Mouse (Mus musculus): ENCODE measurements around the gene Paqr9. TPM values are rescaled to one million over a fixed set of nuclear protein-coding genes. Genes with fewer than 3 reads are reported as not detected.
A peak's percentile ranks its signal among the peaks of the same experiment; 100 is the strongest.

Paqr9 gene
- polyA plus RNA-seq, 1 experiment from 2014 or later: 0.45 TPM

DNA sequence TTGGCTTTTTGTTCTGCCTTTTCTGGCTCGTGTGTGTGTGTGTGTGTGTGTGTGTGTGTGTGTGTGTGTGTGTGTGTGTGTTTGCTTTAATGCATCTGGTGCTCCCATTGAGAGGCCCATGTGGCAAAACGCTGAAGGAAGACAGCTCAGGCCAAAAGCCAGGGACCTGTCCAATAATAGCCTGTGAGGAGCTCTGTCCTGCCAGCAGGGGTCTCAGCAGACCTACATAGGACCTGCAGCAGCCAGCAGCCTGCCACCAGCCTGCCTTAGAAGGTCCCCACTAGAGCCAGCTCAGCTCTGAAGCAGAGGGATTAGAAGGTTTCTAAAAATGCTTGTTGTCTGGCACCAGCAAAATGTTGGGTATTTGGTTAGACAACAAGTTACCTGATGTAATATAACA lies 33.5 kb upstream of the Paqr9 start:
- no peaks in the 10 kb centered on the region for H3K36me3 ChIP-seq
- no peak overlapping the region for H3K4me2 ChIP-seq (replicated peaks)
- H3K4me3 ChIP-seq: no peak overlapping the region
- H3K9me3 ChIP-seq: no peaks in the 10 kb centered on the region
- H3K27ac ChIP-seq: no peak overlapping the region
- H3K4me1 ChIP-seq: no peaks in the 10 kb centered on the region
- no peak for ATAC-seq (ENCODE audit: insufficient number of reproducible peaks, insufficient read depth, low FRiP score, low TSS enrichment)
- no peaks in the 10 kb centered on the region for H3K27me3 ChIP-seq
- WGBS: 32% methylated on average over 2 of the region's 2 CpGs
- no peak overlapping the region for H3K9ac ChIP-seq

DNA sequence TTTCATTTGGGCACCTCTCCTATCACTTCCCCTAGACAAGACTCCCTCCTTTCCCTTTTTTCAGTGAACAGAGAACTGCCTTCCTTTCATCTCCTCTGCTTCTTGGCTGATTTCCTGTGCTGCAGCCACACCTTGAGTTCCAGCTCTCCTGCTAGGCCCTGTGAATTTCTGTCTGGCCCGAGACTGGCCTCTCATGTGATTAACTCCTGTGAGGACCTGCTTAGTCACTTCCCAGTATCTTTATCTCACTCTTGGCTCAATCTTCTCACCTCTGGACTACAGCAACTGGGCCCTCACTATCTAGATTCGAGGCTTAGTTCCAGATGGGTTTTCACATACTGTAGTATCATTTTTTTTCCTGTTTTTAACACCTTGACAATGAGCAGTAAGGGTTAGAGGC lies 31.8 kb upstream of the Paqr9 start:
- Histone ChIP-seq H3K27ac (no peak overlapping the region), H3K9me3 (no peaks in the 10 kb centered on the region), H3K27me3 (no peaks in the 10 kb centered on the region), H3K4me2 (replicated peaks) (no peak overlapping the region), H3K4me1 (no peaks in the 10 kb centered on the region), H3K36me3 (no peaks in the 10 kb centered on the region), H3K4me3 (no peak overlapping the region), H3K9ac (no peak overlapping the region)
- ATAC-seq (ENCODE audit: insufficient number of reproducible peaks, insufficient read depth, low FRiP score, low TSS enrichment): no peak
- 65% methylated on average over 2 of the region's 2 CpGs for WGBS

DNA sequence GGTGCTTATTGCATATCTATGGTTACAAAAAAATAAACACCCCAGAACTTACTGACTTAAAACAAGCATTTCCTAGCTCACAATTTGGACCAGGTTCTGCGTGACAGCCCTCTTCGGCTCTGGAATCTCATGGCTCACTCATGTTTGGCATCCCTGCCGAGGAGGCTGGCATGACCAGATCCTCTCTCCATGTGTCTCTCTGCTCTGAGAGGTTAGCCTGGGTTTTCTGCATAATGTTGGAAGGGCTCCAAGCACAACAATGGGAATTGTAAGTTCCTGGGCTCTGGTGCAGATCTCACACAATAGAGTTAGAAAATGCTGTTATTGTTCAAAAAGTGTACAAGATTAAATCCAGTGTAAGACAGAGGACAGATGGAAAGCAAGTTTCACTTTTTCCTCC lies 28.3 kb upstream of the Paqr9 start:
- no peak overlapping the region for H3K4me2 ChIP-seq (replicated peaks)
- H3K27ac ChIP-seq: no peak overlapping the region
- H3K4me1 ChIP-seq: no peaks in the 10 kb centered on the region
- no peak for ATAC-seq (ENCODE audit: insufficient number of reproducible peaks, insufficient read depth, low FRiP score, low TSS enrichment)
- no peak overlapping the region for H3K9ac ChIP-seq
- WGBS: 72% methylated on average over 3 of the region's 3 CpGs
- no peak overlapping the region for H3K4me3 ChIP-seq
- H3K27me3 ChIP-seq: no peaks in the 10 kb centered on the region
- no peaks in the 10 kb centered on the region for H3K9me3 ChIP-seq
- no peaks in the 10 kb centered on the region for H3K36me3 ChIP-seq

DNA sequence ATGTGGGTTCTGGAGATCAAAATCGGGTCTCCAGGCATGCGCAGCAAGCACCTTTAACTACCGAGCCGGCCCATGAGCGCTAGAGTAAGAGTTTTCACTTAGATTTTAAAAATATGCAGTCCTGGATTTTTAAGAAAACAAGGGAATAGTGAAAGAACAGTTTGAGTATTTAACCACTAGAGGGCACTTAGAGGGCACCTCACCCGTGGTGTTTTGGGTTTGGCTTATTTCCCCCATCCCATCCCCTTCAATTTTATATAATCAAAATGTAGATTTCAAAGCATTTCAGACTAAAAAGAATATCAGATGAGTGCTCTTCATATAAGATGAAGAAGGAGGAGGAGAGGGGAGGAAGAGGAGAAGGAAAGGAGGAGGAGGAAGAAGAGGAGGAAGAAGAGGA lies 25.6 kb upstream of the Paqr9 start:
- H3K4me2 ChIP-seq (replicated peaks): no peak overlapping the region
- H3K4me3 ChIP-seq: no peak overlapping the region
- no peaks in the 10 kb centered on the region for H3K9me3 ChIP-seq
- H3K9ac ChIP-seq: no peak overlapping the region
- 52% methylated on average over 6 of the region's 6 CpGs for WGBS
- H3K36me3 ChIP-seq: no peaks in the 10 kb centered on the region
- no peaks in the 10 kb centered on the region for H3K4me1 ChIP-seq
- ATAC-seq (ENCODE audit: insufficient number of reproducible peaks, insufficient read depth, low FRiP score, low TSS enrichment): no peak
- H3K27ac ChIP-seq: no peak overlapping the region
- no peaks in the 10 kb centered on the region for H3K27me3 ChIP-seq

DNA sequence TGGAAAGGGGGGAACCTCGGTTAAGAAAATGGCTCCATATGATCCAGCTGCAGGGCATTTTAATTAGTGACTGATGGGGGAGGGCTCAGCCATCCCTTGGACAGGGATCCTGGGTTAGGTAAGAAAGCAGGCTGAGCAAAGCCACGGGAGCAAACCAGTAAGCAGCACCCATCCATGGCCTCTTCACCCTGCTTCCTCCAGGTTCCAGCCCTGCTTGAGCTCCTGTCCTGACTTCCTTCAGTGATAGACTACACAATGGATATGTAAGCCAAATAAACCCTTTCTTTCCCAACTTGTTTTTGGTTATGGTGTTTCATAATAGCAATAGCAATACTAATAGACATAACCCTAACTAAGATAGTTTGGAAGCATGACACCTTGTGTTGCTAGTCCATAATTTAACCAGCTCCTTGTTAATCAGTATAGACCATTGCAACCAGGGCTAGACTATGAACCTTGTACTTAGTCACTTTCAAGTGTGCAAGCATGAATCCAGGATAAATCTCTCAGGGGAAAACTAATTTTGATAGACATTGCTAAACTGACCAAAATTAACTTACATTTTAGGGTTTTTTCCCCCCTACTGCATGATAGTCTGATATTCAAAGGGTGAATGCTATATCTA lies 20.2 kb upstream of the Paqr9 start:
- Histone ChIP-seq H3K9ac (no peak overlapping the region), H3K27ac (no peak overlapping the region), H3K9me3 (no peaks in the 10 kb centered on the region), H3K27me3 (no peaks in the 10 kb centered on the region), H3K4me3 (no peak overlapping the region), H3K36me3 (no peaks in the 10 kb centered on the region), H3K4me2 (replicated peaks) (no peak overlapping the region), H3K4me1 (no peaks in the 10 kb centered on the region)
- ATAC-seq (ENCODE audit: insufficient number of reproducible peaks, insufficient read depth, low FRiP score, low TSS enrichment): no peak
- WGBS: 73% methylated on average over 2 of the region's 2 CpGs

DNA sequence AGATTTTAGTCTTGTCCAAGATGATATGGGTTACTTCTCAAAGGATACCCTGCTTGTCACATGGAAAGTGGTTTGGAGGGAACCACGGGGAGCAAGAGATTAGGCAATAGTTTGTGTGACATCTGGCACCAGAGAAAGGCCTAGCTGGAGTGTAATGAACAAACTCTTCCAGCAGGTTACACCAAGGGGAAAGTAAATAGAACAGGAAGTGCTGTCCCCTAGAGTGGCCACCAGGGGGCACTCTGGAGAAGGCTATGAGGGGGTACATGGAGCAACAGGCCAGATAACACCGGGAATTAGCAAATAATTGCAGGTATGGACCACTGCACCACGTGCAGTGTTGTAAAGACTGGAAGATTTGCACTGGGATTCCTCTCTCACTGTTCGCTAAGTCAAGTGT lies 19.0 kb upstream of the Paqr9 start:
- H3K27ac ChIP-seq: no peak overlapping the region
- no peaks in the 10 kb centered on the region for H3K27me3 ChIP-seq
- no peak overlapping the region for H3K4me2 ChIP-seq (replicated peaks)
- no peak overlapping the region for H3K4me3 ChIP-seq
- 66% methylated on average over 4 of the region's 4 CpGs for WGBS
- no peaks in the 10 kb centered on the region for H3K9me3 ChIP-seq
- no peaks in the 10 kb centered on the region for H3K4me1 ChIP-seq
- H3K36me3 ChIP-seq: no peaks in the 10 kb centered on the region
- ATAC-seq (ENCODE audit: insufficient number of reproducible peaks, insufficient read depth, low FRiP score, low TSS enrichment): no peak
- no peak overlapping the region for H3K9ac ChIP-seq

DNA sequence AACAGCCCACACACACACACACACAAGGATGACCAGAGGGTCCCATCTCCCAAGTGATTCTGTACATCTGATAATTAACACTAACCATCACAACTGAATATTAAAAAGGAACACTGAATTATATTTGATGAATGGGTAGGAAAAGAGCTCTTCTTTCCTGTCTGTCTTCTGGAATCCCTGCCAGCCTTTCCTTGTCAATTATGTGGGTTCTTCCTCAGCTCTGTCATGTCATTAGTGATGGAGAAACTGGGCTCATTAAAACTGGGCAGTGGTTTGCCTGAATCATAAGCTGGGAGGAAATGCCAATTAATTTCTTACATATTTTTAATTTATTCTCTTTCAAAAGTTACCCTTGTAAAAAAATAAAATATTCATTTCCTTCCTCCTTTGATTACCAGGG lies 18.2 kb upstream of the Paqr9 start:
- Histone ChIP-seq H3K4me1 (no peaks in the 10 kb centered on the region), H3K36me3 (no peaks in the 10 kb centered on the region), H3K4me3 (no peak overlapping the region), H3K9me3 (no peaks in the 10 kb centered on the region), H3K27ac (no peak overlapping the region), H3K9ac (no peak overlapping the region), H3K4me2 (replicated peaks) (no peak overlapping the region), H3K27me3 (no peaks in the 10 kb centered on the region)
- no peak for ATAC-seq (ENCODE audit: insufficient number of reproducible peaks, insufficient read depth, low FRiP score, low TSS enrichment)

DNA sequence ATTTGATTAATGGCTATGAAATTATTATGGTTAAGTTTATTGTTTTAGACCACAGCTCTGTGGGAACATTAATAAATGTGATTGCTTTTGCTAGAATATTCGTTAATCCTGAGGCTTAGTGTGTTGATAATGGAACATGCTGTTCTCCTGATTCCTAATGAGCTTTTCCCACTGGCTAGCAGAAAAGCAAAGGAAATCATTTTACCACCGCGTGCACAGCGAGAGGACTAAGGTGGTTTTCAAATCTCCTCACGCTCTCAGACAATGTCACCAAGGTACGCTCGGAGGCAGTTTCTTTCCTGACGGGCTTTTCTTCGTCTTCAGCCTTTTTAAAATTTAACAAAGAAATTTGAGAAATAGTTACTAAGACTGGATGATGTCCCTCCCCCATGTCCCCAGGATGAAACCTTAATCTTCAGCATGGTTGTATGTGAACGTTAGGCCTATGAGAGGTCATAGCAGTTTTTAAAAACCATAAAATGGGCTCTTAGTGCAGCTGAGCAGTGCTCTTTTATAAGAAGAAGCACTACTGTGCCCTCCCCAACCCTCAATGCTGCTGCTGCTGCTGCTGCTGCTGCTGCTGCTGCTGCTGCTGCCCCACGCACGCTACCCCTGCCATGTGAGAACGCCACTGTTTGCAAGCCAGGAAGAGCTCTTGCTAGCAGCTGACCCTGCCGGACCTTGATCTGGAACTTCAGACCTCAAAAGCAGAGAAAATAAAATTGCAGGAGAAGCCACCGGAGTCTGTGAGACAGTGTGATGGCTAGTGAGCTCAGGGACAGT lies 17.6 kb upstream of the Paqr9 start:
- 66% methylated on average over 15 of the region's 15 CpGs for WGBS

DNA sequence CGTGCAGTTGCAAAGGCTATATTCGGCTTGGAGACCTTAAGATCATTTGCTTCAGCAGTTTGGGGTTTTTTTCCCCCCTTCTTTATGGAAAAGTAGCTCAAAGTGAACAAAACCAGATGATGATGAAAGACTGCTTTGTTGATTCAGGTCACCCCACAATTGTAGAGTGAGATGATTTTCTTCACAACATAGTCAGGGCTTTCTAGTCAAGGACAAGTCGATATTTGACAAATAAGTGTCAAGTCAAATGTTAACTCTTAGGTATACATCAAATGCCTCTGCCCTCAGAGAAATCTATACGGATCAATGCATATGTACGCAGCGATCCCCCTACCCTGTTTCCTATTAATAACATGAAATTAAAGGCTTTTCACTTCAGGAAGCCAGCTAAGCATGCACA lies 17.0 kb upstream of the Paqr9 start:
- Histone ChIP-seq H3K27me3 (no peaks in the 10 kb centered on the region), H3K9me3 (no peaks in the 10 kb centered on the region), H3K36me3 (no peaks in the 10 kb centered on the region), H3K4me2 (replicated peaks) (no peak overlapping the region), H3K4me1 (no peaks in the 10 kb centered on the region), H3K27ac (no peak overlapping the region), H3K9ac (no peak overlapping the region), H3K4me3 (no peak overlapping the region)
- WGBS: 74% methylated on average over 6 of the region's 6 CpGs
- no peak for ATAC-seq (ENCODE audit: insufficient number of reproducible peaks, insufficient read depth, low FRiP score, low TSS enrichment)

More for the DNA sequence above, 17.6 kb upstream of the Paqr9 start:
- ATAC-seq (ENCODE audit: insufficient number of reproducible peaks, insufficient read depth, low FRiP score, low TSS enrichment): no peak
- Histone ChIP-seq H3K4me1 (no peaks in the 10 kb centered on the region), H3K9ac (peak overlapping the region; percentile 24; the same call in 1 of the 2 replicates), H3K4me2 (replicated peaks) (no peak overlapping the region), H3K9me3 (no peaks in the 10 kb centered on the region), H3K27ac (no peak overlapping the region), H3K27me3 (no peaks in the 10 kb centered on the region), H3K36me3 (no peaks in the 10 kb centered on the region), H3K4me3 (no peak overlapping the region)

DNA sequence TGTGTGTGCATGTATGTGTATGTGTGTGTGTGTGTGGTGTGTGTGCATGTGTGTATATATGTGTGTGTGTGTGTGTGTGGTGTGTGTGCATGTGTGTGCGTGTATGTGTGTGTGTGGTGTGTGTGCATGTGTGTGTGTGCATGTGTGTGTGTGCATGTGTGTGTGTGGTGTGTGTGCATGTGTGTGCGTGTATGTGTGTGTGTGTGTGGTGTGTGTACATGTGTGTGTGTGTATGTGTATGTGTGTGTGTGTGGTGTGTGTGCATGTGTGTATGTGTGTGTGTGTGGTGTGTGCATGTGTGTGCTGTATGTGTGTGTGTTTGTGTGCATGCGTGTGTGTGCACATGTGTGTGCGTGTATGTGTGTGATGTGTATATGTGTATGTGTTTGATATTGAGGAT lies 14.9 kb upstream of the Paqr9 start:
- ATAC-seq (ENCODE audit: insufficient number of reproducible peaks, insufficient read depth, low FRiP score, low TSS enrichment): no peak

DNA sequence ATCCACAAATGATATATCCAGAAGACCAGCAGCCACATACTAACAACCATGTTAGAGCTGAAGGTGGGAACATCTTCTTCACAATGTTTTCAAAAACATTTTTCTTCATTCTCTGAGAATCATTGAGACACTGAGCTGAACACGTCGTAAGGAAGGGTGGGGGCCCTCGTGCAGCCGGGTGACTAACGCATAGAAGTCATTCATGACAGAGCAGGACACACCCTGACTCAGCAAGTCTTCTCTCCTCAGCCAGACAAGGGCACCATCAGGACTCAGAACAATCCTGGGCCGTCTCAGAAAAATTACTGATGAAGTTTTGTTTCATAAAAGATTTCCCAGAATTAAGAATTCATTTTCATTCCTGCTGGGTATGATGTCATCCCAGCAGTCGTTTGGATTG lies 12.8 kb upstream of the Paqr9 start:
- no peaks in the 10 kb centered on the region for H3K9me3 ChIP-seq
- H3K27me3 ChIP-seq: 0 out of 2 replicates have a peak, but pooled peaks cover 4% of the 10 kb centered on the region
- no peak overlapping the region for H3K27ac ChIP-seq
- whole genome bisulfite sequencing: 60% methylated on average over 7 of the region's 7 CpGs
- H3K9ac ChIP-seq: no peak overlapping the region
- H3K36me3 ChIP-seq: no peaks in the 10 kb centered on the region
- no peak overlapping the region for H3K4me3 ChIP-seq
- no peaks in the 10 kb centered on the region for H3K4me1 ChIP-seq
- no peak for ATAC-seq (ENCODE audit: insufficient number of reproducible peaks, insufficient read depth, low FRiP score, low TSS enrichment)
- H3K4me2 ChIP-seq (replicated peaks): no peak overlapping the region

More for the DNA sequence above, 14.9 kb upstream of the Paqr9 start:
- H3K9me3 ChIP-seq: no peaks in the 10 kb centered on the region
- H3K27me3 ChIP-seq: 0 out of 2 replicates have a peak, but pooled peaks cover under 1% of the 10 kb centered on the region
- no peaks in the 10 kb centered on the region for H3K4me1 ChIP-seq
- WGBS: 95% methylated on average over 3 of the region's 4 CpGs
- H3K4me3 ChIP-seq: no peak overlapping the region
- H3K9ac ChIP-seq: no peak overlapping the region
- no peaks in the 10 kb centered on the region for H3K36me3 ChIP-seq
- H3K4me2 ChIP-seq (replicated peaks): no peak overlapping the region
- no peak overlapping the region for H3K27ac ChIP-seq

DNA sequence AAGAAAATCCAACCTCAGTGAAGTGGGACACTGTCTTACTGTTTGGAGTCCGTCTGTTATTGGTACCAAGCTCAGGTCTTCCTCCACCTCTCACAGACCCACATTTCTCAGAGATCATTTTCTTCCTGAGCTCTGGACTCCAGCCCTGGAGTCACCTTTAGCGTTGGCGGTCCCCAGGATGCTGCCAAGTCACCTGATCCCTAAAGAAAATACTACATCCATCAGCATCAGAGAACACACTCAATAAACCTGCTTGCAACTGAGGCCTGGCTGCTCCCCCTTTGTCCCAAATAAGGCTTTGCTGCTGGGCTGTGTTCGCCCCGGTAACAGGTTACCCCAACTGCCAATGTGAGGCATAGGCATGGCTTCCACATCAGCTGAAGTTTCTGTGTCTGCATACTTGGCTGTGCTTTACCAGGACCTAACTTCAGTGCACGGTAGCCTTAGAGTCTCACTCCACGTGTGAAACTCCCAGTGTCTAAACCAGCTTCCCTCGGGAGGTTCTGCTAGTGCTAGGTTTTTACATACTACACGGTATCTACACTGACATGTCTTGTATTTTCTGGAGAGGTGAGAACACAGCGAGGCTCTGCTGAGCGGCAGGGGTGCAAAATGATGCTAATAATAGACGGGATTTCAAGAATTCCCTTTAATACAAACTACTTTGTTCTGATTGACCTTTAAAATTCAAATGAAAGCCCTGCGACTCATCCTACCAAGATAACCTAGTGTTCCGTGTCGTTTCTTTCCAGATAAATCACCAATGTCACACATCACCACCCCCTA lies 9.6 kb upstream of the Paqr9 start:
- H3K4me1 ChIP-seq: no peaks in the 10 kb centered on the region
- no peak overlapping the region for H3K4me2 ChIP-seq (replicated peaks)
- ATAC-seq (ENCODE audit: insufficient number of reproducible peaks, insufficient read depth, low FRiP score, low TSS enrichment): no peak
- H3K36me3 ChIP-seq: no peaks in the 10 kb centered on the region
- H3K9ac ChIP-seq: no peak overlapping the region
- H3K27me3 ChIP-seq: 0 out of 2 replicates have a peak, but pooled peaks cover 4% of the 10 kb centered on the region
- no peak overlapping the region for H3K27ac ChIP-seq
- H3K9me3 ChIP-seq: no peaks in the 10 kb centered on the region
- no peak overlapping the region for H3K4me3 ChIP-seq
- 78% methylated on average over 15 of the region's 15 CpGs for WGBS

All from embryonic facial prominence, embryonic 12.5 days (tissue).